Mouse (Mus musculus) intestine, embryonic 15.5 days (tissue): ENCODE results near the gene Gm21188. TPM values are rescaled to one million over a fixed set of nuclear protein-coding genes. Genes with fewer than 3 reads are reported as not detected.
A peak's percentile ranks its signal among the peaks of the same experiment; 100 is the strongest.
"Not testable (repeated sequence)": the region's sequence is repeated elsewhere in the genome, so short reads cannot be mapped to it uniquely, and the experiment has no call there.

ENCODE experiments used
- ATAC-seq: fragments of 200-750 bp; cut with Nextera tagmentation; 2 replicates; pipeline ENCODE4 v1.8.0; 2017; ENCODE audit warnings: moderate TSS enrichment, moderate library complexity
- H3K27ac ChIP-seq: fragments of 300-500 bp; sonication (generic); 2 replicates; pipeline ENCODE4 v1.5.1; 2015; ENCODE audit warnings: mild to moderate bottlenecking, inconsistent platforms
- H3K27me3 ChIP-seq: fragments of 300-500 bp; sonication (generic); replicated peaks from 2 replicates; pipeline ENCODE4 v1.6.1; 2015; ENCODE audit warnings: inconsistent platforms
- H3K36me3 ChIP-seq: fragments of 300-500 bp; sonication (generic); 2 replicates; pipeline ENCODE4 v1.6.1; 2015; ENCODE audit warnings: inconsistent platforms
- H3K4me1 ChIP-seq: fragments of 300-500 bp; sonication (generic); replicated peaks from 2 replicates; pipeline ENCODE4 v1.6.1; 2015; ENCODE audit warnings: inconsistent platforms
- H3K4me2 ChIP-seq: fragments of 300-500 bp; sonication (generic); replicated peaks from 2 replicates; pipeline ENCODE4 v1.6.1; 2015; ENCODE audit warnings: mild to moderate bottlenecking, inconsistent platforms
- H3K4me3 ChIP-seq: fragments of 300-500 bp; sonication (generic); replicated peaks from 2 replicates; pipeline ENCODE4 v1.5.1; 2015; ENCODE audit warnings: inconsistent platforms
- H3K9ac ChIP-seq: fragments of 300-500 bp; sonication (generic); 2 replicates; pipeline ENCODE4 v1.6.1; 2015; ENCODE audit warnings: inconsistent platforms
- H3K9me3 ChIP-seq: fragments of 300-500 bp; sonication (generic); 2 replicates; pipeline ENCODE4 v1.6.1; 2016; ENCODE audit warnings: inconsistent platforms
- WGBS: fragments of 180-500 bp; shearing (Covaris S2); methylation state at CpG from one replicate; pipeline ENCODE4 v1.1.7; 2015; 5-methylcytosine and 5-hydroxymethylcytosine counted together
- polyA plus RNA-seq: library from polyadenylated mRNA; unstranded; fragments of >200 nt; fragmentation: Nextera tagmentation; extraction: Ambion mirVana; gene quantifications from 2 replicates; pipeline ENCODE4 v1.2.1, GENCODE M21; 2015

Gene Gm21188
- polyA plus RNA-seq, 1 experiment from 2014 or later = 0.16 TPM

DNA sequence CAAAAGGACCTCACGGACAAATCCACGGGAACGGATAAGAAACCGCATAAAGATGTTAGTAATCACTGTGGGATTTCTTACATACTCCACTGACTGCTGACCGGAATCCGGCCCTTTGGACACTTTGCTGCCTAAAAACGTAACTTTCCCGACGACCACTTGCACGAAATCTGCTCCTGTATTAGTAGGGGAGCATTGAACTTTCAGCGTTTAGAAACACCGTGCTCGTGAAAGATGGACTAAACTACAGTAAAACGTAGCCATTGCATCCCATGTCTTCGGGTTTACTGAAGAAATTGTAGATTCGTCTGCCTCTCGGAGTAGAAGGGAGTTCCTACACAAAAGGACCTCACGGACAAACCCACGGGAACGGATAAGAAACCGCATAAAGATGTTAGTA lies 27.0 kb downstream of the Gm21188 start:
- not testable (repeated sequence) for H3K4me1 ChIP-seq, H3K4me3 ChIP-seq, ATAC-seq, H3K27ac ChIP-seq, H3K36me3 ChIP-seq, H3K4me2 ChIP-seq, H3K9me3 ChIP-seq, H3K9ac ChIP-seq
- peaks cover 11% of the 10 kb centered on the region; the same call in 1 of the 2 replicates for H3K27me3 ChIP-seq
- 3% methylated on average over 21 of the region's 21 CpGs for WGBS

DNA sequence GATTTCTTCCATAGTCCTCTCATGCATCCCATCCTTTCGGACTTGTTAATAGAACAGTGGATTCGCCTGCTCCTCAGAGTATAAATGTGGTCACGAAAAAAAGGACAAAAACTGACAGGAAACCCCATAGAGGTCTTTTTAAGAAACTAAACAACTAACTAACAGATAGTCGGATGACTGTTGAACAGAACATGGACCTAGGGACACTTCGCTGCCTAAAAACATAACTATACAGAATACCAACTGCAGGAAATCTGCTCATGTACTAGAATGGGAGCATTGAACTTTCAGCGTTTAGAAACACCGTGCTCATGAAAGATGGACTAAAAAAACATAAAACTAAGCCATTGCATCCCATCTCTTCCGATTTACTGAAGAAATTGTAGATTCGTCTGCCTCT lies 27.4 kb downstream of the Gm21188 start:
- H3K4me2 ChIP-seq, H3K9ac ChIP-seq, ATAC-seq, H3K36me3 ChIP-seq, H3K9me3 ChIP-seq, H3K4me3 ChIP-seq, H3K4me1 ChIP-seq, H3K27ac ChIP-seq: not testable (repeated sequence)
- WGBS = 17% methylated on average over 9 of the region's 9 CpGs
- peaks cover 11% of the 10 kb centered on the region; the same call in 1 of the 2 replicates for H3K27me3 ChIP-seq

DNA sequence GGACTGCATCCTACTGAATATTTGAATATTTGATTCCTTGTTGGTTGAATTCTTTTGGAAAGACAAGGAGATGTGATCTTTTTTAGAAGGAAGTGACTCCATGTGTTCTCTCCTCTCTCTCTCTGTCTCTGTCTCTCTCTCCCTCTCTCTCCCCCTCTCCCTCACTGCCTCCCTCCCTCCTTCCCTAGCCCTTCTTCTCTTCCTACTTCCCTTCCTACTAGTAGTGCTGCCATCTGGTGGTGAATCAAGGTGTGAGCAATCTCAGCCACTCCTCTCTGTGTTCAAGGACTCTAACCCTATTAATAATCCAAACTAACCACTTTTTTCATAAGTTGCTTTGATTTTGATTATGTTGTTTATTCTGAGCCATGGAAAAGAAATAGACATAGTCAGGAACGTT lies 30.5 kb downstream of the Gm21188 start:
- H3K9ac ChIP-seq, ATAC-seq, H3K9me3 ChIP-seq, H3K4me1 ChIP-seq, H3K4me3 ChIP-seq, H3K27ac ChIP-seq, H3K4me2 ChIP-seq, H3K36me3 ChIP-seq: not testable (repeated sequence)
- peaks cover 11% of the 10 kb centered on the region; the same call in 1 of the 2 replicates for H3K27me3 ChIP-seq
- no CpG with 5 or more reads among the region's 1 CpGs for WGBS

DNA sequence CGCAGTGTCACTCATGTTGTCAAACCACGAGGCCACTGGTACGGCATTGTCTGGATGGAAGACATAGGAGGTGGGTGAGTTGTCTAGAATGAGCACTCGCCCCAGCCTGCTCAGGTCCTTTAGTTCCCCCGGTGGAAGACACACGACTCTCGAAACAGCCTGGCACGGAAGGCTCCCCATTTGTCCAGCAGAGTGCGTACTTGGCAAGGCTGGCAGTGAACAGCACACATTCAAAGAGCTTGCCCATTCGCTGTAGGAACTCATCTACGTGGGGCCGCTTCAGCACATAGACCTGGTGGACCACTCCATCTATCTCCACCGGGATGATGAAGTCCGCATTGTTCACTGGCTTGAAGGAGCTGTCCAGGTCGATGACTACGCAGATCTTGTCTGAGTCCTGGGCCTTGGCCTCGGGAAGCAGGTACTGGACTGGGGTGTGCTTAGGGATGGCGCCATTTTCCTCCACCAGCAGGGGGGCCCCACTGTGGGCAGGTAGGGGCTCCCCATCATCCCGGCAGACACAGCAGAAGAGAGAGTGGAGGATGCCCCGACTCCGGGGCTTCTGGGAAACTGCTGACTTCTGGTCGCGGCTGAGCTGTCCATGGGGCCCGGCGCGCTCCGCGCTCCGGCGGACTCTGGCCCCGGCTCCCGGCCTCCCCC lies 36.5 kb downstream of the Gm21188 start:
- H3K4me2 ChIP-seq, H3K36me3 ChIP-seq, H3K9ac ChIP-seq, H3K4me3 ChIP-seq, H3K4me1 ChIP-seq, H3K27ac ChIP-seq, H3K9me3 ChIP-seq, H3K27me3 ChIP-seq: not testable (repeated sequence)
- ATAC-seq = 0 out of 2 replicates have a peak, but pooled peaks have one; percentile 8
- WGBS = 3% methylated on average over 17 of the region's 32 CpGs

DNA sequence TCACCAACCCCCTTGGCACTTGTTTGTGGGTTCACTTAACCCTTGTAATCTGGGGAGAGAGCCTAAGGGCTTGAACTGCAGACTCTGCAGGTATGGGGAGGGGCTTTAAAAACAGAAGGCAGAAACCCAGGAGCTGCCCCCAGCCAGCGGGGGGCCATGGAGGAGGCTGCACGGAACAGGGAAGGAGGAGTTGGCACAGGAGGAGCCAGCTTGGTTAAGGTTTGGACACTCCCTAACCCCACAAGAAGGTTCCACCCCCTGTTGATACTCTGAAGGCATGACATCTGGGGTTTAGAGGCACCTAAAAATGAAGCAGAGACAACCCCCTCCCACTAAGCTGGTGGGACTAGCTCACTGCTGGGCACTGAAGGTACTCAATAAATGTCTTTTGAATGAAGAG lies 38.0 kb downstream of the Gm21188 start:
- not testable (repeated sequence) for H3K27ac ChIP-seq, H3K27me3 ChIP-seq, H3K9ac ChIP-seq, H3K4me2 ChIP-seq, H3K9me3 ChIP-seq, H3K4me3 ChIP-seq, H3K36me3 ChIP-seq, H3K4me1 ChIP-seq
- WGBS = no CpG with 5 or more reads among the region's 2 CpGs
- ATAC-seq = peak; percentile 31; the same call in 1 of the 2 replicates

DNA sequence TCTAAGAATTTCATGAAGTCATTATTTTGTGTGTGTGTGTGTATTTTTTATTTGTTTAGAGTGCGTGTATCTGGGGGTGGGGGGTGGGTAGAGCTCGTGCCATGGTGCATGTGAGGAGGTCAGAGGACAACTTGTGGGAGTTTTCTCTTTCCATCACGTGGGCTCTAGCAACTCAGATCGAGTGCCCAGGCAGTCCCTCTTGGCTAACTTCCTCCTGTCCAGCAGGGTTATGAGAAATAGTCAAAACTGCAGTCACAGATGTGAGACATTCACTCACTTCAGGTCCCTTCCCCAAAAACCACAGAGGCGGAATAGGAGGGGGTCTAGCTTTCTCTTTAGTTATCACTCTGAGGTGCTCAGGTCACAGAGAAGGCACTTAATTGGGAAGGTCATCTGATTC lies 38.5 kb downstream of the Gm21188 start:
- no CpG with 5 or more reads among the region's 5 CpGs for WGBS
- H3K27me3 ChIP-seq, H3K4me3 ChIP-seq, H3K4me2 ChIP-seq, H3K27ac ChIP-seq, H3K36me3 ChIP-seq, H3K9me3 ChIP-seq, H3K4me1 ChIP-seq, H3K9ac ChIP-seq, ATAC-seq: not testable (repeated sequence)

DNA sequence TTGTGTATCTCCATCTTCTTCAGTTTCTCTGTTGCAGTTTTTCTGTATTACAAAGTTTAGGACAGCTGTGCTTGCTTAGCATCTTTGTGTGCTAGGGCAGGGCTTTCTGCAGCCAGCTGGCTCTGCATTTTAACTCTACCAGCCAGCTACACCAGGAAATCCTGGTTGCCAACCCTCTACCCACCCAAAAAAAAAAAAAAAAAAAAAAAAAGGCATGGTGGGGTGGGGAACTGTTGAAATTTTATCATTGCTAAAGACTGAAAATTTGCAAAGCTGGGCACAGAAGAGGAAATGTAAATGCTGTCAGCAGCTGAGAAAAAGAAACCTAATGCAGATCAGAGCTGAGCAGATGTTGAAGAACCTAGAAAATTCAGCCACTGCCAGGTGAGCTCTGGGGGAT lies 41.9 kb downstream of the Gm21188 start:
- not testable (repeated sequence) for H3K4me2 ChIP-seq, H3K9me3 ChIP-seq, ATAC-seq, H3K27ac ChIP-seq, H3K27me3 ChIP-seq, H3K4me3 ChIP-seq, H3K36me3 ChIP-seq, H3K4me1 ChIP-seq, H3K9ac ChIP-seq

DNA sequence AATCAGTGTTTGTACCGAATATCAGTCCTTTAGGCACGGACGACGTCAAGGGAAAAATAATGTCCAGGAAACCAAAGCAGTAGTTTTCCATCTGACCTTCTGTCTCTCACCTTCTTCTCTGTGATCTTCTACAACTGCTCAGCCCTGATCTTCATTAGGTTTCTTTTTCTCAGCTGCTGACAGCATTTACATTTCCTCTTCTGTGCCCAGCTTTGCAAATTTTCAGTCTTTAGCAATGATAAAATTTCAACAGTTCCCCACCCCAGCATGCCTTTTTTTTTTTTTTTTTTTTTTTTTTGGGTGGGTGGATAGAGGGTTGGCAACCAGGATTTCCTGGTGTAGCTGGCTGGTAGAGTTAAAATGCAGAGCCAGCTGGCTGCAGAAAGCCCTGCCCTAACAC lies 52.8 kb downstream of the Gm21188 start:
- H3K9me3 ChIP-seq, H3K4me3 ChIP-seq, ATAC-seq, H3K36me3 ChIP-seq, H3K4me2 ChIP-seq, H3K27ac ChIP-seq, H3K27me3 ChIP-seq, H3K9ac ChIP-seq, H3K4me1 ChIP-seq: not testable (repeated sequence)
- no CpG with 5 or more reads among the region's 4 CpGs for WGBS

DNA sequence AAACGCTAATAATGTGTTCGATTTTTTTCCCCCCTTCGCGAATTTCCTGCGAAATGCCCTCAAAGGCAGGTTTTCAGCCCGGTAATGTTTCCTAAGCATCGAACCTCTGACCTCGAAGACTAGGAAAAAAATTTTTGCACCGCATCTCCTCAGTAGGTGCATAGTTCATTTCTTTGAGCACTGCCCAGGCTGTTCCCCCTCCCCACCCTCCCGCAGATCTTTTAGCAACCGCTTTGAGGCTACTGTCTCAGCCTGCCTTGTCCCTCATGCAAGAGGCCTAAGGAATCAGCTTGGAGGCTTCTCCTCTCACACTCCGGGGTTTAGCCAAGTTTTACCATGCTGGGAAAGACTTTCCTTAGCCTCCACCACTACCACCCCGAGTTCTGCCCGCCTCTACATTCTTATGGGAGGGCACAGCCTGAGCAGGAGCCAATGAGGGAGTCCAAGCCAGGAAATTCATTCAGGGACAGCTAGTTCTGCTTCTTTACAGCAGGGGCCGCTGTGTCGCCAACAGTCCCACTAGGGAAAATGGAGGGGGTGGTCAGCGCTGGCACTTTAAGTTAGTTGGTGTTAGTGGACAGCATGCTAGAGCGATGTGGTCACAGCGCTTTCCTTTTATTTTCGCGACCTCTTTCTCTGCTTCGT lies 53.4 kb downstream of the Gm21188 start:
- not testable (repeated sequence) for H3K4me3 ChIP-seq, H3K27ac ChIP-seq, H3K4me2 ChIP-seq, H3K4me1 ChIP-seq, H3K36me3 ChIP-seq, ATAC-seq, H3K27me3 ChIP-seq, H3K9ac ChIP-seq, H3K9me3 ChIP-seq
- WGBS = no CpG with 5 or more reads among the region's 22 CpGs

DNA sequence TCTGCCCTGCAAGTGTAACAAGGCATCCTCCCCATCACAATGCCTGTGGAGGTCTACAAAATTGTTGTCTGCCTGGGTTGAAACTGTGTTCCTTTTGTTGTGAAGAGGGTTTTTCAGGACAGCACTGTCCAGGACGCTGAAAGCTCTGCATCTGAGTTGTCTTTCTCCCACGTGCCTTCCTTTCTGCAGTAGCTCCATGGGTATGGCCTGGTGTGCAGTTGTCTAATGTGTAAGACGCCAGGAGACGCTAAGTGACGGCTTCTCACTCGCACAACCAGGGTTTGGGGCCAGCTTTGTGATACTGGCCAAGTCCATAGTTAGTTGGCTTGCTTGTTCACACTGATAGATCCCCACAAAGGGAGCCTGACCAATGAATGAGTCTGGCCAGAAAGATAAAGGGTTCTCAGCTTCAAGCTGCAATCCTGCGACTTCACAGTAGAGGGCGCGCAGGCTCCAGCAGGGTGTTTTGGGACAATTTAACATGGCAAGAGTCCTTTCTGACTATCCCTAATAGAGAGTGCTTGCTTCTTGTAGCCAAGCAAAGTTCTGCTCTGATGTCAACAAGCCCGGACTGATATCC lies 60.0 kb downstream of the Gm21188 start:
- H3K36me3 ChIP-seq, ATAC-seq, H3K27ac ChIP-seq, H3K4me2 ChIP-seq, H3K4me1 ChIP-seq, H3K4me3 ChIP-seq, H3K9ac ChIP-seq, H3K9me3 ChIP-seq, H3K27me3 ChIP-seq: not testable (repeated sequence)
- no CpG with 5 or more reads among the region's 10 CpGs for WGBS

DNA sequence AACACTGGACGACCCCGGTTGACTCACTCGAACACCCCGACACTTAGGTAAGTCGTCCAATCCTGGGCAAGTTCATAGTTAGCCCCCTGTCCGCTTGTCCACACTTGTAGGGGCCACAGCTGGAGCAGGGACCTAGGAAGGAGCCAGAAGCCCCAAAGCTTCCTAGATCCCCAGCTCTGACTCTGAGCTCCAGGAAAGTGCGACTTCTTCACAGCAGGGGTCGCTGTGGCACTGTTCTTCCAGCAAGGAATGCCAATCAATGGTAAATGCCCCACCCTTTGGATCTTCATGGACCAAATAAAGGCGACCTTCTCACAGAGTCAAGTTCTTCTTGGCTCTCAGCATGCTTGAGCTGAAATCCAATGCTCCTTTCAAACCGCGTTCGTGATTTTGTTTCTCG lies 60.7 kb downstream of the Gm21188 start:
- not testable (repeated sequence) for H3K9ac ChIP-seq, H3K36me3 ChIP-seq, H3K4me2 ChIP-seq, H3K27me3 ChIP-seq, ATAC-seq, H3K4me1 ChIP-seq, H3K9me3 ChIP-seq, H3K27ac ChIP-seq, H3K4me3 ChIP-seq
- no CpG with 5 or more reads among the region's 13 CpGs for WGBS
